Comparison of ENCODE assay signal across 8 mouse cellular contexts in genomic region chr10:75860746-75861145, GRCm38 (mm10). TPM values are rescaled to one million over a fixed set of nuclear protein-coding genes. Genes with fewer than 3 reads are reported as not detected.
DNase-seq lines count a peak whose midpoint lies in the region; ATAC-seq and TF ChIP-seq lines count a peak whose summit lies in the region.

No protein-coding gene starts in this region.

- no peak for DNase-seq in kidney, postnatal 36 days
- peak; percentile 63 for DNase-seq in brain, embryonic 14.5 days (ENCODE audit: low read depth)
- DNase-seq in heart, embryonic 10.5 days (ENCODE audit: low spot score): no peak
- no peak for DNase-seq in limb, embryonic 14.5 days (ENCODE audit: low spot score)
- DNase-seq in frontal cortex, postnatal 25 days (ENCODE audit: low spot score in 2 of 2): no peak

- peak overlapping the region; percentile 97 for H3K27ac ChIP-seq in kidney, embryonic 15.5 days
- H3K27ac ChIP-seq in heart, embryonic 10.5 days: peak overlapping the region; percentile 100
- H3K27ac ChIP-seq in limb, embryonic 14.5 days (replicated peaks; ENCODE audit: low read depth, low read length): peak overlapping the region; percentile 96
- H3K27ac ChIP-seq in testis, adult 2 months (ENCODE audit: control insufficient read depth, insufficient read depth, low read depth, low read length): peak overlapping the region; percentile 86

- no peaks in the 10 kb centered on the region for H3K27me3 ChIP-seq in kidney, embryonic 15.5 days
- H3K27me3 ChIP-seq in heart, embryonic 10.5 days (ENCODE audit: insufficient read depth, poor library complexity, severe bottlenecking): no peaks in the 10 kb centered on the region
- H3K27me3 ChIP-seq in limb, embryonic 14.5 days (ENCODE audit: control insufficient read depth, insufficient read depth, low read length): no peaks in the 10 kb centered on the region
- no peaks in the 10 kb centered on the region for H3K27me3 ChIP-seq in testis, adult 2 months (ENCODE audit: control insufficient read depth, insufficient read depth, low read length)

- H3K4me1 ChIP-seq in kidney, embryonic 15.5 days: peaks cover 25% of the 10 kb centered on the region
- peaks cover 39% of the 10 kb centered on the region for H3K4me1 ChIP-seq in heart, embryonic 10.5 days
- H3K4me1 ChIP-seq in limb, embryonic 14.5 days (ENCODE audit: control insufficient read depth, insufficient read depth, low read length): peaks cover 16% of the 10 kb centered on the region
- peaks cover 10% of the 10 kb centered on the region for H3K4me1 ChIP-seq in testis, adult 2 months (ENCODE audit: control insufficient read depth, insufficient read depth, low read length)

- ATAC-seq in kidney, embryonic 15.5 days (replicated peaks; ENCODE audit: low FRiP score): no peak
- ATAC-seq in limb, embryonic 14.5 days (ENCODE audit: low FRiP score, low read depth): no peak
- no peak for ATAC-seq in inflammation-experienced regulatory T-cells, adult 6 months

- no peak overlapping the region for H3K9ac ChIP-seq in kidney, embryonic 15.5 days
- H3K9ac ChIP-seq in limb, embryonic 14.5 days (ENCODE audit: low read depth, low read length, severe bottlenecking): no peak overlapping the region

- peak overlapping the region; percentile 62; the same call in 1 of the 2 replicates for H3K4me2 ChIP-seq in kidney, embryonic 15.5 days
- H3K4me2 ChIP-seq in limb, embryonic 14.5 days (replicated peaks; ENCODE audit: low read depth, low read length, severe bottlenecking): no peak overlapping the region

- no peaks in the 10 kb centered on the region for H3K9me3 ChIP-seq in kidney, embryonic 15.5 days (replicated peaks)
- no peaks in the 10 kb centered on the region for H3K9me3 ChIP-seq in heart, embryonic 10.5 days
- H3K9me3 ChIP-seq in limb, embryonic 14.5 days (ENCODE audit: control insufficient read depth, low read length): no peaks in the 10 kb centered on the region

- peak overlapping the region; percentile 78; the same call in 1 of the 2 replicates for H3K4me3 ChIP-seq in kidney, embryonic 15.5 days (replicated peaks)
- H3K4me3 ChIP-seq in heart, embryonic 10.5 days: no peak overlapping the region
- H3K4me3 ChIP-seq in limb, embryonic 14.5 days (replicated peaks; ENCODE audit: low read length): no peak overlapping the region
- peak overlapping the region; percentile 92 for H3K4me3 ChIP-seq in testis, adult 2 months (ENCODE audit: control insufficient read depth, low read depth, low read length)

- 44% methylated on average over 7 of the region's 7 CpGs for WGBS in kidney, embryonic 15.5 days
- 26% methylated on average over 7 of the region's 7 CpGs for WGBS in heart, embryonic 10.5 days
- WGBS in limb, embryonic 14.5 days: 44% methylated on average over 7 of the region's 7 CpGs

- no peak for TF ChIP-seq POLR2A in brain, embryonic 14.5 days (IDR thresholded peaks at IDR 0.05; ENCODE audit: borderline replicate concordance, extremely low read depth, insufficient read depth, insufficient read length, poor library complexity, severe bottlenecking)
- TF ChIP-seq POLR2A in limb, embryonic 14.5 days (IDR thresholded peaks at IDR 0.05; ENCODE audit: borderline replicate concordance, extremely low read depth, insufficient read depth, insufficient read length): no peak
- peak; percentile 47; the same call in 1 of the 2 replicates for TF ChIP-seq POLR2A in testis, adult 2 months (IDR thresholded peaks at IDR 0.05; ENCODE audit: control insufficient read depth, low read depth, low read length)

- TF ChIP-seq CTCF in brain, embryonic 14.5 days (IDR thresholded peaks at IDR 0.05; ENCODE audit: borderline replicate concordance, extremely low read depth, insufficient read depth, insufficient read length): no peak
- no peak for TF ChIP-seq CTCF in testis, adult 2 months (IDR thresholded peaks at IDR 0.05; ENCODE audit: control insufficient read depth, insufficient read depth, insufficient replicate concordance, low read depth, low read length)

- peaks cover 24% of the 10 kb centered on the region for H3K36me3 ChIP-seq in kidney, embryonic 15.5 days
- H3K36me3 ChIP-seq in heart, embryonic 10.5 days: peaks cover 29% of the 10 kb centered on the region
- H3K36me3 ChIP-seq in limb, embryonic 14.5 days (ENCODE audit: control insufficient read depth, insufficient read depth, low read length): peaks cover 20% of the 10 kb centered on the region
- H3K36me3 ChIP-seq in testis, adult 2 months (ENCODE audit: control insufficient read depth, insufficient read depth, low read length): no peaks in the 10 kb centered on the region

RNA-seq across cellular contexts. Expression of gene Mif, which starts 0.7 kb away (rescaled TPM):
- 2,032 and 2,056 TPM in 2 replicates for polyA plus RNA-seq in kidney, embryonic 15.5 days (2015; fragmentation: Nextera tagmentation; extraction: Ambion mirVana)
- polyA plus RNA-seq in brain, embryonic 14.5 days (2012; rRNA removed): 1,693 and 2,722 TPM in 2 replicates
- polyA plus RNA-seq in heart, embryonic 10.5 days (2016; fragmentation: Nextera tagmentation; extraction: Ambion mirVana): 3,089 and 3,244 TPM in 2 replicates
- 1,684 and 2,799 TPM in 2 replicates for polyA plus RNA-seq in limb, embryonic 14.5 days (2012; rRNA removed)
- 1,598 and 1,615 TPM in 2 replicates for polyA plus RNA-seq in limb, embryonic 14.5 days (2014; fragmentation: Nextera tagmentation; extraction: Ambion mirVana)
- 261 and 275 TPM in 2 replicates for polyA plus RNA-seq in testis, adult 2 months (2012; rRNA removed)
- polyA plus RNA-seq in inflammation-experienced regulatory T-cells, adult 6 months (2017; shearing (Covaris generic)): 100 to 1,000 TPM; 423 to 560 (median 495) TPM

RNA-seq across cellular contexts. Expression of gene Gstt2, which starts 23.5 kb away (rescaled TPM):
- polyA plus RNA-seq in kidney, embryonic 15.5 days (2015; fragmentation: Nextera tagmentation; extraction: Ambion mirVana): 38.2 and 39.6 TPM in 2 replicates
- 7.7 and 9.2 TPM in 2 replicates for polyA plus RNA-seq in brain, embryonic 14.5 days (2012; rRNA removed)
- polyA plus RNA-seq in heart, embryonic 10.5 days (2016; fragmentation: Nextera tagmentation; extraction: Ambion mirVana): 8.7 and 11.4 TPM in 2 replicates
- polyA plus RNA-seq in limb, embryonic 14.5 days (2012; rRNA removed): 24.8 and 28.7 TPM in 2 replicates
- 12.3 and 17.5 TPM in 2 replicates for polyA plus RNA-seq in limb, embryonic 14.5 days (2014; fragmentation: Nextera tagmentation; extraction: Ambion mirVana)
- 159 and 168 TPM in 2 replicates for polyA plus RNA-seq in testis, adult 2 months (2012; rRNA removed)
- 10 to 100 TPM; 52.2 to 69.9 (median 64.5) TPM for polyA plus RNA-seq in inflammation-experienced regulatory T-cells, adult 6 months (2017; shearing (Covaris generic))

RNA-seq across cellular contexts. Expression of gene Derl3, which starts 32.5 kb away (rescaled TPM):
- polyA plus RNA-seq in kidney, embryonic 15.5 days (2015; fragmentation: Nextera tagmentation; extraction: Ambion mirVana): 3.3 and 5.0 TPM in 2 replicates
- polyA plus RNA-seq in brain, embryonic 14.5 days (2012; rRNA removed): 1.7 and 5.7 TPM in 2 replicates
- 3.1 and 5.0 TPM in 2 replicates for polyA plus RNA-seq in heart, embryonic 10.5 days (2016; fragmentation: Nextera tagmentation; extraction: Ambion mirVana)
- 6.7 and 9.0 TPM in 2 replicates for polyA plus RNA-seq in limb, embryonic 14.5 days (2012; rRNA removed)
- polyA plus RNA-seq in limb, embryonic 14.5 days (2014; fragmentation: Nextera tagmentation; extraction: Ambion mirVana): 2.2 and 3.0 TPM in 2 replicates
- 120 and 145 TPM in 2 replicates for polyA plus RNA-seq in testis, adult 2 months (2012; rRNA removed)
- polyA plus RNA-seq in inflammation-experienced regulatory T-cells, adult 6 months (2017; shearing (Covaris generic)): 1 to 10 TPM in 1 of 3 experiments, under 1 TPM in 2; 0.39 to 3.3 (median 0.73) TPM

RNA-seq across cellular contexts. Expression of gene Gstt4, which starts 38.4 kb away (rescaled TPM):
- polyA plus RNA-seq in kidney, embryonic 15.5 days (2015; fragmentation: Nextera tagmentation; extraction: Ambion mirVana): not detected in 2 replicates
- not detected in 2 replicates for polyA plus RNA-seq in brain, embryonic 14.5 days (2012; rRNA removed)
- not detected in 2 replicates for polyA plus RNA-seq in heart, embryonic 10.5 days (2016; fragmentation: Nextera tagmentation; extraction: Ambion mirVana)
- 0.08 TPM in 1 of 2 replicates, not detected in the other for polyA plus RNA-seq in limb, embryonic 14.5 days (2012; rRNA removed)
- polyA plus RNA-seq in limb, embryonic 14.5 days (2014; fragmentation: Nextera tagmentation; extraction: Ambion mirVana): not detected in 2 replicates
- polyA plus RNA-seq in testis, adult 2 months (2012; rRNA removed): 500 and 561 TPM in 2 replicates
- polyA plus RNA-seq in inflammation-experienced regulatory T-cells, adult 6 months (2017; shearing (Covaris generic)): not detected

Comparison
In these comparisons a context has a peak if more than half of its experiments do, and no peak if none do; other contexts are left out.
1. H3K4me3 ChIP-seq: peak in kidney, embryonic 15.5 days (single experiment) and testis, adult 2 months (single experiment); none in heart, embryonic 10.5 days (single experiment) and limb, embryonic 14.5 days (single experiment).
2. RNA of gene Derl3, which starts 32.5 kb away (polyA plus RNA-seq): 120 to 145 TPM in testis, adult 2 months; 2.2 to 9.0 TPM in limb, embryonic 14.5 days, 3.1 to 5.0 TPM in heart, embryonic 10.5 days, 3.3 to 5.0 TPM in kidney, embryonic 15.5 days, 1.7 to 5.7 TPM in brain, embryonic 14.5 days and 0.39 to 3.3 TPM in inflammation-experienced regulatory T-cells, adult 6 months; every median in the first group is over 10 times any median in the second.
3. Peak in every context shown above with its lines, with median percentiles within 50 percentile points of each other: H3K27ac ChIP-seq.